Mouse (Mus musculus): ENCODE results near the gene Sv2b. TPM values are rescaled to one million over a fixed set of nuclear protein-coding genes. Genes with fewer than 3 reads are reported as not detected.

Sv2b gene
- total and polyA plus RNA-seq, 3 experiments = 0.23 to 0.47 (median 0.43) TPM

DNA sequence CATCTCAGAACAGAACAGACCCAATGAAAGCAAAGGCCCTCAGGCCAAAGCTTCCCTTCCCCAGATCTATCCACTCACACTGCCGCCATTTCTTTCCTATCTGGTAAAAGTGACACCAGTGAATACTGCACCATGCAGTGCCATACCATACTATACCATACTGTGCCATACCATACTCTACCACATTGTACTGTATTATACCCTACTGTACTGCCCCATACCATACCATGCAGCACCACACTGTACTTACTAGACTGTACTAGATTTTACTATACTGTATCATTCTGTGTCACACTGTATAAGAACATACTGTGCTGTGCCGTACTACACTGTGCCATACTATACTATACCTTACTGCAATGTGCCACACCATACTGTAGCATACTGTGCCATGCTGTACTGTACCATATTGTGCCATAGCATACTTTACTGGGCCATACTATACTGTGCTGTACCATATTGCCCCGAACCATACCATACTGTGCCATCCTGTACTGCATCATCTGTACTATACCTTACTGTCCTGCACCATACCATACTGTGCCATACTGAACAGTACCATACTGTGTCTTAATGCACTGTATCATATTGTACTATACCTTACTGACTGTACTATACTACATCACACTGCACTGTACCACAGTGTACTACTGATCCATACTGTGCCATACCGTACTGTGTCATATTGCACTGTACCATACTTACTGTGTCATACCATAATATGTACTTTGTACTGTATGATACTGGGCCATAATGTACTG is 114.7 kb downstream of the Sv2b start:
- WGBS = 92% methylated on average over 4 of the region's 4 CpGs
- no peaks in the 10 kb centered on the region for H3K27me3 ChIP-seq (ENCODE audit: control insufficient read depth, insufficient read depth, low read length)
- no peak overlapping the region for H3K9ac ChIP-seq (ENCODE audit: low read depth, low read length)
- no peaks in the 10 kb centered on the region for H3K36me3 ChIP-seq (ENCODE audit: control insufficient read depth, insufficient read depth, low read length)
- H3K4me1 ChIP-seq (ENCODE audit: control insufficient read depth, insufficient read depth, low read length) = no peaks in the 10 kb centered on the region
- intact Hi-C loops (cut with DNase I) = no loop called here
- H3K27ac ChIP-seq = no peak overlapping the region
- no peaks in the 10 kb centered on the region for H3K79me2 ChIP-seq (replicated peaks; ENCODE audit: control insufficient read depth, insufficient read depth, low read length)
- TF ChIP-seq EP300 (IDR thresholded peaks at IDR 0.05; ENCODE audit: insufficient read depth, low read depth, low read length) (no peak), CTCF (IDR thresholded peaks at IDR 0.05) (no peak)
- H3K4me3 ChIP-seq = no peak overlapping the region
- no peak for DNase-seq

GRCm38 (mm10) chr7:75190192-75190591 is 118.9 kb downstream of the Sv2b start:
- intact Hi-C loops (cut with DNase I) = no loop called here
- 56% methylated on average over 3 of the region's 3 CpGs for WGBS
- DNase-seq = no peak
- Histone ChIP-seq H3K36me3 (ENCODE audit: control insufficient read depth, insufficient read depth, low read length) (no peaks in the 10 kb centered on the region), H3K27ac (no peak overlapping the region), H3K79me2 (replicated peaks; ENCODE audit: control insufficient read depth, insufficient read depth, low read length) (no peaks in the 10 kb centered on the region), H3K4me3 (no peak overlapping the region), H3K27me3 (ENCODE audit: control insufficient read depth, insufficient read depth, low read length) (no peaks in the 10 kb centered on the region), H3K4me1 (ENCODE audit: control insufficient read depth, insufficient read depth, low read length) (no peaks in the 10 kb centered on the region), H3K9ac (ENCODE audit: low read depth, low read length) (no peak overlapping the region)
- TF ChIP-seq EP300 (IDR thresholded peaks at IDR 0.05; ENCODE audit: insufficient read depth, low read depth, low read length) = no peak
- TF ChIP-seq POLR2A (IDR thresholded peaks at IDR 0.05; ENCODE audit: insufficient read depth, low read depth, low read length) = no peak
- no peak for TF ChIP-seq CTCF (IDR thresholded peaks at IDR 0.05)

GRCm38 (mm10) chr7:75175042-75175441 is 134.0 kb downstream of the Sv2b start:
- intact Hi-C loops (cut with DNase I) = no loop called here
- Histone ChIP-seq H3K27ac (no peak overlapping the region), H3K4me1 (ENCODE audit: control insufficient read depth, insufficient read depth, low read length) (no peaks in the 10 kb centered on the region), H3K36me3 (ENCODE audit: control insufficient read depth, insufficient read depth, low read length) (no peaks in the 10 kb centered on the region), H3K4me3 (no peak overlapping the region), H3K79me2 (replicated peaks; ENCODE audit: control insufficient read depth, insufficient read depth, low read length) (no peaks in the 10 kb centered on the region), H3K27me3 (ENCODE audit: control insufficient read depth, insufficient read depth, low read length) (no peaks in the 10 kb centered on the region), H3K9ac (ENCODE audit: low read depth, low read length) (no peak overlapping the region)
- WGBS = 77% methylated on average over 3 of the region's 3 CpGs
- TF ChIP-seq POLR2A (IDR thresholded peaks at IDR 0.05; ENCODE audit: insufficient read depth, low read depth, low read length) (no peak), CTCF (IDR thresholded peaks at IDR 0.05) (no peak), EP300 (IDR thresholded peaks at IDR 0.05; ENCODE audit: insufficient read depth, low read depth, low read length) (no peak)
- no peak for DNase-seq

DNA sequence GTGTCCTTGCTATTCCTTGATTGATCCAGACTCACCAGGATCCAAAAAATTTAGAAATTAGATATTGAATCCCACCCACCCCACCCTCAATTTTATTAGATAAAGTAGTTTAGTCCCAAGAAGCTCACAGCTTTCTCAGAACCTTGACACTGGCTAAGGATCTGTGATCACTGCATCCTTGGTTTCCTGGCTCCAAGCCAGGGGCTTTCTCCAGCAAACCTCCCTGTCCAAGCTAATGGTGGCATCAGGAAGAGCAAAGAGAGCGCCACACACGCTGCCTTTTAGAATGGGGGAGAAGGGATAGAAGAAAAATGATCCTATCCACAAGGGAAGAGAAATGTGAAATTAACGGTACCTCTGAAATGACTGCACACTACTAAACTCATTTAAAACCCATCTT is 141.6 kb downstream of the Sv2b start:
- no peak for DNase-seq
- TF ChIP-seq POLR2A (IDR thresholded peaks at IDR 0.05; ENCODE audit: insufficient read depth, low read depth, low read length) = no peak
- no peak for TF ChIP-seq EP300 (IDR thresholded peaks at IDR 0.05; ENCODE audit: insufficient read depth, low read depth, low read length)
- TF ChIP-seq CTCF (IDR thresholded peaks at IDR 0.05) = no peak
- no peaks in the 10 kb centered on the region for H3K4me1 ChIP-seq (ENCODE audit: control insufficient read depth, insufficient read depth, low read length)
- H3K36me3 ChIP-seq (ENCODE audit: control insufficient read depth, insufficient read depth, low read length) = no peaks in the 10 kb centered on the region
- no peaks in the 10 kb centered on the region for H3K27me3 ChIP-seq (ENCODE audit: control insufficient read depth, insufficient read depth, low read length)
- no peak overlapping the region for H3K4me3 ChIP-seq
- 80% methylated on average over 3 of the region's 3 CpGs for WGBS
- H3K27ac ChIP-seq = no peak overlapping the region
- no peaks in the 10 kb centered on the region for H3K79me2 ChIP-seq (replicated peaks; ENCODE audit: control insufficient read depth, insufficient read depth, low read length)
- H3K9ac ChIP-seq (ENCODE audit: low read depth, low read length) = no peak overlapping the region
- intact Hi-C loops (cut with DNase I) = no loop called here

- no peaks in the 10 kb centered on the region for H3K27me3 ChIP-seq (ENCODE audit: control insufficient read depth, insufficient read depth, low read length)
- no peak overlapping the region for H3K4me3 ChIP-seq
- 67% methylated on average over 1 of the region's 1 CpGs for WGBS
- intact Hi-C loops (cut with DNase I) = no loop called here
- H3K27ac ChIP-seq = no peak overlapping the region
- no peak overlapping the region for H3K9ac ChIP-seq (ENCODE audit: low read depth, low read length)
- TF ChIP-seq CTCF (IDR thresholded peaks at IDR 0.05) (no peak), POLR2A (IDR thresholded peaks at IDR 0.05; ENCODE audit: insufficient read depth, low read depth, low read length) (no peak), EP300 (IDR thresholded peaks at IDR 0.05; ENCODE audit: insufficient read depth, low read depth, low read length) (no peak)
- peaks cover 2% of the 10 kb centered on the region; the same call in 1 of the 2 replicates for H3K4me1 ChIP-seq (ENCODE audit: control insufficient read depth, insufficient read depth, low read length)
- no peaks in the 10 kb centered on the region for H3K36me3 ChIP-seq (ENCODE audit: control insufficient read depth, insufficient read depth, low read length)
- no peak for DNase-seq
- no peaks in the 10 kb centered on the region for H3K79me2 ChIP-seq (replicated peaks; ENCODE audit: control insufficient read depth, insufficient read depth, low read length)
Measured at GRCm38 (mm10) chr7:75147174-75147573, 161.9 kb downstream of the Sv2b start.

DNA sequence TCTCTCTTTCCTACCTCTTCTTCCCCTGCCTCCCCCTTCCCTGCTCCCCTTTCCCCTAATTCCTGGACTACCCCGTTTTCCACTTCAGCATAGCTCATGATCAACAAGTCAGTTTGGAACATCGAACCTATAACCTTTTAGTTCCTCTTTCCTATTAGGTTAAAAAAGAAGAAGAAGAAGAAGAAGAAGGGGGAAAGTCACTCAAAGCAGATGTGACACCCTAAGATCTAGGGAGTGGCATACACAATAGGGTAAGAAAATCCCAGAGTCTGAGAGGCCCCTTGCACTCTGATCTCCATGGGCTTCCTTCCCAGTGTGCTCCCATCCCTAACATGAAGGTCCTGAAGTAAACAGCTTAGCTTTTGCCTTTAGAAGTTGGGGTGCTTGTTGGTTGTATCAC is 166.3 kb downstream of the Sv2b start:
- 42% methylated on average over 2 of the region's 2 CpGs for WGBS
- no peak for DNase-seq
- Histone ChIP-seq H3K4me1 (ENCODE audit: control insufficient read depth, insufficient read depth, low read length) (peaks cover 2% of the 10 kb centered on the region; the same call in 1 of the 2 replicates), H3K36me3 (ENCODE audit: control insufficient read depth, insufficient read depth, low read length) (no peaks in the 10 kb centered on the region), H3K79me2 (replicated peaks; ENCODE audit: control insufficient read depth, insufficient read depth, low read length) (no peaks in the 10 kb centered on the region), H3K9ac (ENCODE audit: low read depth, low read length) (no peak overlapping the region), H3K27ac (no peak overlapping the region), H3K4me3 (no peak overlapping the region), H3K27me3 (ENCODE audit: control insufficient read depth, insufficient read depth, low read length) (no peaks in the 10 kb centered on the region)
- TF ChIP-seq EP300 (IDR thresholded peaks at IDR 0.05; ENCODE audit: insufficient read depth, low read depth, low read length) (no peak), CTCF (IDR thresholded peaks at IDR 0.05) (no peak), POLR2A (IDR thresholded peaks at IDR 0.05; ENCODE audit: insufficient read depth, low read depth, low read length) (no peak)
- intact Hi-C loops (cut with DNase I) = no loop called here

All from heart, adult 2 months (tissue).